Mouse (Mus musculus) olfactory bulb, adult 2 months (tissue): Measurements from ENCODE around the gene Mtmr12. TPM values are rescaled to one million over a fixed set of nuclear protein-coding genes. Genes with fewer than 3 reads are reported as not detected.

ENCODE experiments used
- H3K27ac ChIP-seq: fragments of 200-500 bp; 2 replicates; pipeline ENCODE4 v1.5.1; 2012; ENCODE audit warnings: low read depth, low read length; ENCODE audit not compliant: insufficient read depth
- H3K4me1 ChIP-seq: fragments of 200-500 bp; 2 replicates; pipeline ENCODE4 v1.6.1; 2012; ENCODE audit warnings: low read length; ENCODE audit not compliant: control insufficient read depth, insufficient read depth
- H3K4me3 ChIP-seq: fragments of 200-500 bp; 2 replicates; pipeline ENCODE4 v1.5.1; 2012; ENCODE audit warnings: mild to moderate bottlenecking, low read depth, low read length, moderate library complexity; ENCODE audit not compliant: insufficient read depth
- CTCF ChIP-seq: fragments of 200-500 bp; IDR thresholded peaks from 2 replicates; pipeline ENCODE4 v1.5.1; 2012; ENCODE audit warnings: low read depth, mild to moderate bottlenecking, low read length, moderate library complexity; ENCODE audit not compliant: insufficient read depth
- POLR2A ChIP-seq: fragments of 200-500 bp; IDR thresholded peaks from 2 replicates; pipeline ENCODE4 v1.6.1; 2012; ENCODE audit warnings: mild to moderate bottlenecking, low read depth, low read length, moderate library complexity; ENCODE audit not compliant: insufficient read depth
- WGBS: fragments of 180-500 bp; shearing (Covaris S2); methylation state at CpG from one replicate; pipeline ENCODE4 v1.1.7; 2018; 5-methylcytosine and 5-hydroxymethylcytosine counted together
- polyA plus RNA-seq: library from polyadenylated mRNA; stranded (reverse); fragments of >200 nt; gene quantifications from 2 replicates; pipeline ENCODE4 v1.2.4, GENCODE M21; 2012; ENCODE audit warnings: low replicate concordance; ENCODE audit not compliant: missing spikeins, insufficient read depth, insufficient read length

The Mtmr12 gene
- polyA plus RNA-seq, 1 experiment = not detected

- Histone ChIP-seq H3K4me3 (no peak overlapping the region), H3K27ac (no peak overlapping the region), H3K4me1 (peaks cover 4% of the 10 kb centered on the region; the same call in 1 of the 2 replicates)
- 80% methylated on average over 4 of the region's 4 CpGs for WGBS
- no peak for TF ChIP-seq POLR2A
- TF ChIP-seq CTCF = no peak
These were observed 70.3 kb downstream of the Mtmr12 start for GRCm38 (mm10) chr15:12275091-12275623.

DNA sequence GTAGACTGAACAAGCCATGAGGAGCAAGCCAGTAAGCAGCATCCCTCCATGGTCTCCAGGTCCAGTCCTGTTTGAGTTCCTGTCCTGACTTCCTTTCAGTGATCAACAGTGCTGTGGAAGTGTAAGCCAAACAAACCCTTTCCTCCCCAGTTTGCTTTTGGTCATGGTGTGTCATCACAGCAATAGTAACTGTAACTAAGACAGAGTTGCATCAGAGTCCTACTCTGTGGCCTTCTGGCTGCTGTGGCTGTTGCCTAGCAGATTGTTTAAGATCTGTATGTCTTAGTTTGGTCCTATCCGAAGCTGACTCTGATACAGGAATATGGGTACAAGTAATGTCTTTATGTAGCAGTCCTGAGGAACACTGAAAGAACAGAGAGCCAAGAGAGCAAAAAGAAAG, 75.0 kb downstream of the Mtmr12 start:
- H3K4me1 ChIP-seq = no peaks in the 10 kb centered on the region
- 94% methylated on average over 1 of the region's 1 CpGs for WGBS
- no peak overlapping the region for H3K4me3 ChIP-seq
- H3K27ac ChIP-seq = no peak overlapping the region
- TF ChIP-seq POLR2A = no peak
- TF ChIP-seq CTCF = no peak

- H3K27ac ChIP-seq = no peak overlapping the region
- no peaks in the 10 kb centered on the region for H3K4me1 ChIP-seq
- TF ChIP-seq POLR2A (no peak), CTCF (no peak)
- 59% methylated on average over 6 of the region's 6 CpGs for WGBS
- no peak overlapping the region for H3K4me3 ChIP-seq
These were observed 80.1 kb downstream of the Mtmr12 start for GRCm38 (mm10) chr15:12284794-12285534.

- Histone ChIP-seq H3K4me3 (no peak overlapping the region), H3K27ac (no peak overlapping the region), H3K4me1 (no peaks in the 10 kb centered on the region)
- TF ChIP-seq CTCF = no peak
- no peak for TF ChIP-seq POLR2A
- 56% methylated on average over 5 of the region's 5 CpGs for WGBS
These were observed 80.6 kb downstream of the Mtmr12 start for GRCm38 (mm10) chr15:12285535-12285809.

DNA sequence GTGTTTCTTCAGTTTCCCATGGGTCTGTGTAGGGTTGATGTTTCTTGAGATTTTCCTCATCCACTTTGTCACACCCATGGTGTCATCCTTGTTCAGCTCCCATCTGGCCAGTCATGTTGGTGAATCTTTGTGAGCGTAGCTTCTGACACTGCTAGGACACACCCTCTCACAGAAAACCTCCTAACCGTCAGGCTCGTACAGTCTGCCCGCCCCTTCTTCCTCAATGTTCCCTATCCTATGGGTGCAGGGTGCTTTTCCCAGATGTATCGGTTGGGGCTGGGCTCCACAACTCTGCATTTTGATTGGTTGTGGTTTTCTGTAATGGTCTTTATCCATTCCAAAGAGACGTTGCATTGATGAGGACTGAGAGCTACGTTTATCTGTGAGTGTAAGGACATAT, 85.5 kb downstream of the Mtmr12 start:
- 93% methylated on average over 7 of the region's 7 CpGs for WGBS
- no peak overlapping the region for H3K27ac ChIP-seq
- TF ChIP-seq CTCF (no peak), POLR2A (no peak)
- H3K4me3 ChIP-seq = no peak overlapping the region
- no peaks in the 10 kb centered on the region for H3K4me1 ChIP-seq

DNA sequence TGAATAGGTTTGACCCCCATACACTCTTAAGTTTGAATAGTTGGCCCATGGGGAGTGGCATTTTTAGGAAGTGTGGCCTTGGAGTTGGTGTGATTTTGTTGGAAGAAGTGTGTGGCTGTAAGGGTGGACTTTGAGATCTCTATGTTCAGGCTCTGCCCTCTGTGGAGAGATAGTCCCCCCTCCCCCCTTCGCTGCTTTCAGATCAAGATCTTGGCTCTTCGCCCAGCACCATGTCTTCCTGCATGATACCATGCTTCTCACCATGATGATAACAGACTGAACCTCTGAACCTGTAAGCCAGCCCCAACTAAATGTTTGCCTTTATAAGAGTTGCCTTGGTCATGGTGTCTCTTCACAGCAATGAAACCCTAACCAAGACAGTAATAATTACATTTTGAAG, 86.9 kb downstream of the Mtmr12 start:
- WGBS = 87% methylated on average over 2 of the region's 2 CpGs
- H3K4me1 ChIP-seq = no peaks in the 10 kb centered on the region
- H3K27ac ChIP-seq = no peak overlapping the region
- no peak for TF ChIP-seq POLR2A
- no peak for TF ChIP-seq CTCF
- H3K4me3 ChIP-seq = no peak overlapping the region

DNA sequence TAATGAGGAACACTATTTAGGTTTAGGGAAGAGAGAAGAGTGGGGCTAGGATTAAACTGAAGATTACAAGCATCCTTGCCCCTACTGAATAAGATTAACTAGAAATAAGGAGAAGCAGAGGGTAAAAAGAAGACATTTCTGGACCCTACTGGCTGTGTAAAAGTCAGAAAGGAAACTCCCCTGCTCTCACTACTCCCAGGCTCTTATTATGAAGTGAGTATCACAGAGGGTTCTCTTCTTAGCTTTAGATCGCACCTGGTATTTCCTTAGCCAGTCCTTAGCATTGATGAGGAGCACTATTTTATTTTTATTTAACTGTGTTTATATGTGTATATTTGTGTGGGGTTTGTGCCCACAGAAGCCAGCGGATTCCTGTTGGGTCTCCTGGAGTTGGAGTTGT, 91.4 kb downstream of the Mtmr12 start:
- H3K4me1 ChIP-seq = no peaks in the 10 kb centered on the region
- TF ChIP-seq POLR2A (no peak), CTCF (no peak)
- 72% methylated on average over 2 of the region's 2 CpGs for WGBS

DNA sequence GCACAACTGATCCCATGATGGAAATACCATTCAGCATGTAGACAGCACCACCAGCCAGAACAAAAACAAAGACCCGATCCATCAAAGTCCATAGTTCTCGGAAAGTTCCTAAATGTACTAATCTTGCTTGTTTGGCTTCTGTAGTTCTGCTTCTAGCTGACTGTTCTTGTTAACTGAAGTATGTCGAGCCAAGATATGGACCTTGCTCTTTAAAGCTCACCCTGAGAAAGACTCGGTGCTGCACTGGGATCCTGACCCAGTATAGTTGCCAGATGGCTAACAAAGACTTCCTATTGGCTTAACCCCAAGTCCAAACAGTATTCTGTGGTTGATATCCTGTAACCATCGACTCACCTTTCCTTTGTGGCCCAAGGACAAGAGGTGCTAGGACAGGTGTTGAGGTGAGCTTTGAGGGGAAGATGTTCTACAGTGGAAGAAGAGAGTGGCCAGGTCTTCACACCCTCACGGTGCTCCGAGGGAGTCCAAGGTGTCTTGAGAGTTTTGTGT, 93.5 kb downstream of the Mtmr12 start:
- H3K27ac ChIP-seq = no peak overlapping the region
- H3K4me3 ChIP-seq = no peak overlapping the region
- no peaks in the 10 kb centered on the region for H3K4me1 ChIP-seq
- TF ChIP-seq POLR2A (no peak), CTCF (no peak)
- WGBS = 75% methylated on average over 7 of the region's 7 CpGs

More for the DNA sequence above, 91.4 kb downstream of the Mtmr12 start:
- no peak overlapping the region for H3K4me3 ChIP-seq
- H3K27ac ChIP-seq = no peak overlapping the region

DNA sequence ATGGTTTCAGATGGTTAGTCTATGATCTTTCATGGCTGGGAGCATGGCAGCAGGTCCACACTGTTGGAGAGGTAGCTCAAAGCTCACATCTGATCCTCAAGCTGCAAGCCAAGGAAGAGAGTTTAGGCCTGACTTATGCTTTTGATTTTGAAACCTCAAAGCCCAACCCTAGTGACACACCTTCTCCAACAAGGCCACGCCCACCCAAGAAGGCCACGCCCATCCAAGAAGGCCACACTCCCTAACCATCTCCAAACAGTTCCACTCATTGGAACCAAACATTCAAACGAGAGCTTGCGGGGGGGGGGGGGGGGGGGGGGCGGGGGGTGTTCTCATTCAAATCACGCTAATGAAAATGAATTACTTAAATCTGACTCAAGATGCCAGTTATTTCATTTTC, 96.9 kb downstream of the Mtmr12 start:
- no peak for TF ChIP-seq CTCF
- no peak for TF ChIP-seq POLR2A
- 77% methylated on average over 6 of the region's 6 CpGs for WGBS
- H3K4me3 ChIP-seq = no peak overlapping the region
- H3K4me1 ChIP-seq = no peaks in the 10 kb centered on the region
- H3K27ac ChIP-seq = no peak overlapping the region
